Comparison of ENCODE assay signal across 18 mouse cellular contexts in the genomic region with DNA sequence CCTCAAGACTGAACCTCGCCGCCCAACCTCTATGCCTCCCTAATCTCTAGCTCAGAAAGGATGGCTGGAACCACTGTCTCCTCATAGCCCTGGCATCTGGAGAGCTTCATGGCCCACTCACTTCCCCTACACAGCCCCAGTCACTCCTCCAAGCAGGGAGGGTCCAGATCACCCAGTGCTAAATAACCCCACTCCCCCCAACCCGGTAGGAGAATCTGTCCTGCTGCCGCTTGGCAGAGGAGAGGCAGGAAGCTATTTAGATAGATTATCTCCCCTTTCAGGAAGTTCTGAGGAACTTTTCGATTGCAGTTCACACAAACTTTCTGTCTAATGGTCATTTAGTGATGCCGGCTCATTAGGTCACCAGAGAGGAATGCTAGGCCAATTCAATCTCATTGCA.
DNase-seq lines count a peak whose midpoint lies in the region; ATAC-seq lines count a peak whose summit lies in the region.
"Had no signal": no experiment of that assay in that cellular context is flagged by ENCODE, and none has a peak within 500 bp of the region (broad histone marks: within the 10 kb centered on the region; RNA-seq: fewer than 3 reads in every experiment).

No protein-coding gene starts in this region.

- H3K4me2 ChIP-seq in intestine, embryonic 14.5 days (ENCODE audit: low read length): no peak overlapping the region
- H3K4me2 ChIP-seq in intestine, embryonic 15.5 days (replicated peaks): no peak overlapping the region
- no peak overlapping the region for H3K4me2 ChIP-seq in midbrain, embryonic 14.5 days (ENCODE audit: low read length)
- H3K4me2 ChIP-seq: limb, embryonic 15.5 days had no signal

- no peak overlapping the region for H3K27ac ChIP-seq in intestine, embryonic 14.5 days (ENCODE audit: low read depth)
- no peak overlapping the region for H3K27ac ChIP-seq in intestine, embryonic 15.5 days
- peak overlapping the region; percentile 79 for H3K27ac ChIP-seq in midbrain, embryonic 10.5 days (replicated peaks)
- no peak overlapping the region for H3K27ac ChIP-seq in midbrain, embryonic 14.5 days (replicated peaks; ENCODE audit: low read depth, low read length)
- H3K27ac ChIP-seq: limb, embryonic 15.5 days; stomach, embryonic 15.5 days had no signal

- H3K36me3 ChIP-seq in intestine, embryonic 14.5 days (ENCODE audit: control insufficient read depth, insufficient read depth, low read length): no peaks in the 10 kb centered on the region
- no peaks in the 10 kb centered on the region for H3K36me3 ChIP-seq in intestine, embryonic 15.5 days
- no peaks in the 10 kb centered on the region for H3K36me3 ChIP-seq in midbrain, embryonic 10.5 days
- no peaks in the 10 kb centered on the region for H3K36me3 ChIP-seq in midbrain, embryonic 14.5 days (ENCODE audit: control insufficient read depth, insufficient read depth, low read length)
- H3K36me3 ChIP-seq: limb, embryonic 15.5 days; stomach, embryonic 15.5 days had no signal

- no peak overlapping the region for H3K4me3 ChIP-seq in intestine, embryonic 14.5 days (ENCODE audit: low read depth, low read length)
- H3K4me3 ChIP-seq in intestine, embryonic 15.5 days (replicated peaks): no peak overlapping the region
- no peak overlapping the region for H3K4me3 ChIP-seq in midbrain, embryonic 10.5 days
- H3K4me3 ChIP-seq in midbrain, embryonic 14.5 days (replicated peaks; ENCODE audit: low read depth, low read length): no peak overlapping the region
- H3K4me3 ChIP-seq: limb, embryonic 15.5 days; megakaryocyte, embryonic 14.5 days; stomach, embryonic 15.5 days had no signal

- H3K9ac ChIP-seq in intestine, embryonic 14.5 days (ENCODE audit: low read length): no peak overlapping the region
- no peak overlapping the region for H3K9ac ChIP-seq in intestine, embryonic 15.5 days
- no peak overlapping the region for H3K9ac ChIP-seq in midbrain, embryonic 14.5 days (replicated peaks; ENCODE audit: low read length)
- H3K9ac ChIP-seq: limb, embryonic 15.5 days; stomach, embryonic 15.5 days had no signal

- no peaks in the 10 kb centered on the region for H3K27me3 ChIP-seq in intestine, embryonic 14.5 days (replicated peaks; ENCODE audit: control insufficient read depth, insufficient read depth, low read length)
- H3K27me3 ChIP-seq in intestine, embryonic 15.5 days (replicated peaks): no peaks in the 10 kb centered on the region
- H3K27me3 ChIP-seq in midbrain, embryonic 10.5 days (ENCODE audit: low read depth, poor library complexity, severe bottlenecking): peaks cover 25% of the 10 kb centered on the region
- H3K27me3 ChIP-seq in midbrain, embryonic 14.5 days (ENCODE audit: control insufficient read depth, insufficient read depth, low read length): no peaks in the 10 kb centered on the region
- H3K27me3 ChIP-seq: limb, embryonic 15.5 days; stomach, embryonic 15.5 days had no signal

- H3K9me3 ChIP-seq in intestine, embryonic 14.5 days (ENCODE audit: control insufficient read depth, low read length): no peaks in the 10 kb centered on the region
- no peaks in the 10 kb centered on the region for H3K9me3 ChIP-seq in intestine, embryonic 15.5 days
- H3K9me3 ChIP-seq in midbrain, embryonic 10.5 days (replicated peaks): no peaks in the 10 kb centered on the region
- H3K9me3 ChIP-seq in midbrain, embryonic 14.5 days (ENCODE audit: control insufficient read depth, low read length): no peaks in the 10 kb centered on the region
- H3K9me3 ChIP-seq: limb, embryonic 15.5 days; stomach, embryonic 15.5 days had no signal

- H3K4me1 ChIP-seq in intestine, embryonic 14.5 days (replicated peaks; ENCODE audit: control insufficient read depth, insufficient read depth, low read length): peaks cover 13% of the 10 kb centered on the region
- H3K4me1 ChIP-seq in intestine, embryonic 15.5 days (replicated peaks): peaks cover 9% of the 10 kb centered on the region
- peaks cover 56% of the 10 kb centered on the region for H3K4me1 ChIP-seq in midbrain, embryonic 10.5 days
- H3K4me1 ChIP-seq in midbrain, embryonic 14.5 days (ENCODE audit: control insufficient read depth, insufficient read depth, low read length): peaks cover 39% of the 10 kb centered on the region
- H3K4me1 ChIP-seq: megakaryocyte, embryonic 14.5 days had no signal

- WGBS in intestine, embryonic 14.5 days: 21% methylated on average over 6 of the region's 6 CpGs
- 25% methylated on average over 6 of the region's 6 CpGs for WGBS in intestine, embryonic 15.5 days
- WGBS in midbrain, embryonic 10.5 days: 66% methylated on average over 6 of the region's 6 CpGs
- 67% methylated on average over 6 of the region's 6 CpGs for WGBS in midbrain, embryonic 14.5 days

- DNase-seq in intestine, embryonic 14.5 days (ENCODE audit: low spot score): no peak
- no peak for DNase-seq in midbrain, embryonic 10.5 days (ENCODE audit: low spot score)
- DNase-seq in midbrain, embryonic 14.5 days: no peak
- no peak for DNase-seq in urinary bladder, adult 18-20 months (ENCODE audit: low spot score in 2 of 2)
- DNase-seq in cerebellum, postnatal 36 days: no peak
- DNase-seq: cerebellum, adult 18-20 months; embryo, embryonic 11 days; forebrain, postnatal 0 days; gastrocnemius, postnatal 25 days; kidney, postnatal 10 days; right cerebral cortex, postnatal 4 days; thymus, postnatal 4 days had no signal

- ATAC-seq in intestine, embryonic 14.5 days (replicated peaks; ENCODE audit: low FRiP score, low TSS enrichment, low read depth): peak; percentile 53; the same call in 1 of the 2 replicates
- ATAC-seq in intestine, embryonic 15.5 days: no peak
- no peak for ATAC-seq in midbrain, embryonic 14.5 days (ENCODE audit: low FRiP score, low TSS enrichment)
- peak; percentile 44 for ATAC-seq in granulocyte monocyte progenitor cell, adult 5-6 weeks (replicated peaks; ENCODE audit: poor library complexity, severe bottlenecking)
- ATAC-seq: forebrain, postnatal 0 days; hindbrain, embryonic 16.5 days had no signal

Comparison
In these comparisons a context has a peak if more than half of its experiments do, and no peak if none do; other contexts are left out.
1. ATAC-seq: peak in intestine, embryonic 14.5 days (single experiment) and granulocyte monocyte progenitor cell, adult 5-6 weeks (single experiment); none in intestine, embryonic 15.5 days (single experiment) and midbrain, embryonic 14.5 days (single experiment).